Mouse (Mus musculus): Measurements from ENCODE around the gene Tiparp. TPM values are rescaled to one million over a fixed set of nuclear protein-coding genes. Genes with fewer than 3 reads are reported as not detected.

The Tiparp gene
- polyA plus RNA-seq, 1 experiment = 1.8 TPM

GRCm38 (mm10) chr3:65562212-65562611 lies 34.0 kb downstream of the Tiparp start:
- H3K27me3 ChIP-seq (ENCODE audit: control insufficient read depth, insufficient read depth, low read length) = no peaks in the 10 kb centered on the region
- H3K36me3 ChIP-seq (ENCODE audit: control insufficient read depth, insufficient read depth, low read length) = no peaks in the 10 kb centered on the region
- WGBS = 89% methylated on average over 9 of the region's 9 CpGs
- no peak overlapping the region for H3K27ac ChIP-seq (ENCODE audit: insufficient read depth, low read length)
- no peaks in the 10 kb centered on the region for H3K4me1 ChIP-seq (ENCODE audit: control insufficient read depth, insufficient read depth, insufficient read length)
- DNase-seq (ENCODE audit: low read depth in 1 of 2, low spot score in 2 of 2) = no peak
- H3K4me3 ChIP-seq (ENCODE audit: extremely low read depth, insufficient read depth, insufficient read length) = no peak overlapping the region
- TF ChIP-seq CTCF (IDR thresholded peaks at IDR 0.05; ENCODE audit: extremely low read depth, insufficient read depth, insufficient read length, insufficient replicate concordance) (no peak), POLR2A (IDR thresholded peaks at IDR 0.05; ENCODE audit: low read depth, low read length) (no peak)

- no peaks in the 10 kb centered on the region for H3K4me1 ChIP-seq (ENCODE audit: control insufficient read depth, insufficient read depth, insufficient read length)
- no peaks in the 10 kb centered on the region for H3K27me3 ChIP-seq (ENCODE audit: control insufficient read depth, insufficient read depth, low read length)
- no peaks in the 10 kb centered on the region for H3K36me3 ChIP-seq (ENCODE audit: control insufficient read depth, insufficient read depth, low read length)
- TF ChIP-seq POLR2A (IDR thresholded peaks at IDR 0.05; ENCODE audit: low read depth, low read length) (no peak), CTCF (IDR thresholded peaks at IDR 0.05; ENCODE audit: extremely low read depth, insufficient read depth, insufficient read length, insufficient replicate concordance) (no peak)
- no peak for DNase-seq (ENCODE audit: low read depth in 1 of 2, low spot score in 2 of 2)
- H3K27ac ChIP-seq (ENCODE audit: insufficient read depth, low read length) = no peak overlapping the region
- 97% methylated on average over 3 of the region's 3 CpGs for WGBS
- H3K4me3 ChIP-seq (ENCODE audit: extremely low read depth, insufficient read depth, insufficient read length) = no peak overlapping the region
Observed at GRCm38 (mm10) chr3:65562694-65563093, 34.5 kb downstream of the Tiparp start.

- WGBS = 85% methylated on average over 6 of the region's 6 CpGs
- H3K27me3 ChIP-seq (ENCODE audit: control insufficient read depth, insufficient read depth, low read length) = no peaks in the 10 kb centered on the region
Observed at GRCm38 (mm10) chr3:65563926-65564624, 35.9 kb downstream of the Tiparp start.

GRCm38 (mm10) chr3:65565632-65566300 lies 37.6 kb downstream of the Tiparp start:
- no peaks in the 10 kb centered on the region for H3K27me3 ChIP-seq (ENCODE audit: control insufficient read depth, insufficient read depth, low read length)
- no peak overlapping the region for H3K4me3 ChIP-seq (ENCODE audit: extremely low read depth, insufficient read depth, insufficient read length)
- no peak overlapping the region for H3K27ac ChIP-seq (ENCODE audit: insufficient read depth, low read length)
- no peaks in the 10 kb centered on the region for H3K4me1 ChIP-seq (ENCODE audit: control insufficient read depth, insufficient read depth, insufficient read length)
- whole genome bisulfite sequencing = 92% methylated on average over 9 of the region's 9 CpGs
- no peak for DNase-seq (ENCODE audit: low read depth in 1 of 2, low spot score in 2 of 2)
- no peaks in the 10 kb centered on the region for H3K36me3 ChIP-seq (ENCODE audit: control insufficient read depth, insufficient read depth, low read length)
- TF ChIP-seq CTCF (IDR thresholded peaks at IDR 0.05; ENCODE audit: extremely low read depth, insufficient read depth, insufficient read length, insufficient replicate concordance) = no peak
- TF ChIP-seq POLR2A (IDR thresholded peaks at IDR 0.05; ENCODE audit: low read depth, low read length) = no peak

More at GRCm38 (mm10) chr3:65563926-65564624, 35.9 kb downstream of the Tiparp start:
- TF ChIP-seq POLR2A (IDR thresholded peaks at IDR 0.05; ENCODE audit: low read depth, low read length) = no peak
- TF ChIP-seq CTCF (IDR thresholded peaks at IDR 0.05; ENCODE audit: extremely low read depth, insufficient read depth, insufficient read length, insufficient replicate concordance) = no peak
- H3K27ac ChIP-seq (ENCODE audit: insufficient read depth, low read length) = no peak overlapping the region
- H3K4me3 ChIP-seq (ENCODE audit: extremely low read depth, insufficient read depth, insufficient read length) = no peak overlapping the region
- no peaks in the 10 kb centered on the region for H3K36me3 ChIP-seq (ENCODE audit: control insufficient read depth, insufficient read depth, low read length)
- no peak for DNase-seq (ENCODE audit: low read depth in 1 of 2, low spot score in 2 of 2)
- H3K4me1 ChIP-seq (ENCODE audit: control insufficient read depth, insufficient read depth, insufficient read length) = no peaks in the 10 kb centered on the region

- no peak for TF ChIP-seq POLR2A (IDR thresholded peaks at IDR 0.05; ENCODE audit: low read depth, low read length)
- no peak for TF ChIP-seq CTCF (IDR thresholded peaks at IDR 0.05; ENCODE audit: extremely low read depth, insufficient read depth, insufficient read length, insufficient replicate concordance)
- DNase-seq (ENCODE audit: low read depth in 1 of 2, low spot score in 2 of 2) = no peak
- Histone ChIP-seq H3K36me3 (ENCODE audit: control insufficient read depth, insufficient read depth, low read length) (no peaks in the 10 kb centered on the region), H3K4me3 (ENCODE audit: extremely low read depth, insufficient read depth, insufficient read length) (no peak overlapping the region), H3K4me1 (ENCODE audit: control insufficient read depth, insufficient read depth, insufficient read length) (no peaks in the 10 kb centered on the region), H3K27me3 (ENCODE audit: control insufficient read depth, insufficient read depth, low read length) (no peaks in the 10 kb centered on the region), H3K27ac (ENCODE audit: insufficient read depth, low read length) (no peak overlapping the region)
Observed at GRCm38 (mm10) chr3:65569941-65570340, 41.7 kb downstream of the Tiparp start.

- no peaks in the 10 kb centered on the region for H3K27me3 ChIP-seq (ENCODE audit: control insufficient read depth, insufficient read depth, low read length)
- H3K4me1 ChIP-seq (ENCODE audit: control insufficient read depth, insufficient read depth, insufficient read length) = no peaks in the 10 kb centered on the region
- no peaks in the 10 kb centered on the region for H3K36me3 ChIP-seq (ENCODE audit: control insufficient read depth, insufficient read depth, low read length)
- TF ChIP-seq CTCF (IDR thresholded peaks at IDR 0.05; ENCODE audit: extremely low read depth, insufficient read depth, insufficient read length, insufficient replicate concordance) (no peak), POLR2A (IDR thresholded peaks at IDR 0.05; ENCODE audit: low read depth, low read length) (no peak)
- no peak overlapping the region for H3K27ac ChIP-seq (ENCODE audit: insufficient read depth, low read length)
- DNase-seq (ENCODE audit: low read depth in 1 of 2, low spot score in 2 of 2) = no peak
- no peak overlapping the region for H3K4me3 ChIP-seq (ENCODE audit: extremely low read depth, insufficient read depth, insufficient read length)
- 84% methylated on average over 3 of the region's 3 CpGs for WGBS
Observed at GRCm38 (mm10) chr3:65573516-65573915, 45.3 kb downstream of the Tiparp start.

GRCm38 (mm10) chr3:65577602-65578001 lies 49.4 kb downstream of the Tiparp start:
- H3K4me3 ChIP-seq (ENCODE audit: extremely low read depth, insufficient read depth, insufficient read length) = no peak overlapping the region
- WGBS = 79% methylated on average over 3 of the region's 3 CpGs
- TF ChIP-seq POLR2A (IDR thresholded peaks at IDR 0.05; ENCODE audit: low read depth, low read length) (no peak), CTCF (IDR thresholded peaks at IDR 0.05; ENCODE audit: extremely low read depth, insufficient read depth, insufficient read length, insufficient replicate concordance) (no peak)
- DNase-seq (ENCODE audit: low read depth in 1 of 2, low spot score in 2 of 2) = no peak
- no peaks in the 10 kb centered on the region for H3K36me3 ChIP-seq (ENCODE audit: control insufficient read depth, insufficient read depth, low read length)
- no peaks in the 10 kb centered on the region for H3K4me1 ChIP-seq (ENCODE audit: control insufficient read depth, insufficient read depth, insufficient read length)
- H3K27me3 ChIP-seq (ENCODE audit: control insufficient read depth, insufficient read depth, low read length) = no peaks in the 10 kb centered on the region
- H3K27ac ChIP-seq (ENCODE audit: insufficient read depth, low read length) = no peak overlapping the region

Measured in spleen, adult 2 months (tissue).